Mouse (Mus musculus) kidney, postnatal 36 days (tissue): Measurements from ENCODE around the gene Qser1.

Source experiments
- DNase-seq, 2 experiments: peaks; one replicate each; pipeline ENCODE4 v3.0.0; 2021 to 2022; ENCODE audit warnings: mixed read lengths in 2 of 2

Qser1 gene

DNA sequence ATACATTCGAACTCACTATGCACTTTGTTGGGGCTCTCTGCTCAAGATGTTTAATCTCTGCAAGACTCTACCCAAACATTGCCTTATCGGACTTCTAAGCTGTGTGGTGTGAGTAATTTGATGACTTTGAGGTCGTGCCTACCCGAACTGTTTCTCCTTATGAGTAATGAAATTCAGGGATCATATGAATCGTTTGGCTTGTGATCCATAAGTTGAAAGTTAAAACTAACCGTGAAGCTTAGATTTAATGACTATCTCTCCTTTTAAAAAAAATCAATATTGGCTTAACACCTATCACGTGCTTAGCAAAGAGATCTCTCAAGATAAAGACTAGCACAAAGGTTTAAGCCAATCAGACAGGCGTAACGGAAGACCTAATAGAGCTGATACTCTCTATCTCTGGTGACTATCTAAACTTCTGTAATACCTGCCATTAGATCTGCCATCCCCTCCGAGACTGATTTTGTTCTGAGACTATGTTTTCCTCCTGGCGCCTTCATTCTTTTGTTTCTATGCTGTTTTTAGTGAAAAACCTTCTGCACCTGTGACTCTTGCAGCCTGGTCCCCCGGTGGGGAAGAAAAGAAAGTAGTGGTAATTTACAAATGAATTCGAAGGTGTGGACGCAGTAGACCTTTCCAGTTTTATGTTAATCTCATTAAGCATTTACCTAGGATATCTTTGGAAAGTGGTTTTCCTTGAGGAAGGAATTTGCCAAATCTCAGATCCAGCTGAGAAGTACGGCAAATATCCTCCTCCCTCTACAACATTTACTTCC is 1.2 kb upstream of the Qser1 start:
- DNase-seq = no peak

DNA sequence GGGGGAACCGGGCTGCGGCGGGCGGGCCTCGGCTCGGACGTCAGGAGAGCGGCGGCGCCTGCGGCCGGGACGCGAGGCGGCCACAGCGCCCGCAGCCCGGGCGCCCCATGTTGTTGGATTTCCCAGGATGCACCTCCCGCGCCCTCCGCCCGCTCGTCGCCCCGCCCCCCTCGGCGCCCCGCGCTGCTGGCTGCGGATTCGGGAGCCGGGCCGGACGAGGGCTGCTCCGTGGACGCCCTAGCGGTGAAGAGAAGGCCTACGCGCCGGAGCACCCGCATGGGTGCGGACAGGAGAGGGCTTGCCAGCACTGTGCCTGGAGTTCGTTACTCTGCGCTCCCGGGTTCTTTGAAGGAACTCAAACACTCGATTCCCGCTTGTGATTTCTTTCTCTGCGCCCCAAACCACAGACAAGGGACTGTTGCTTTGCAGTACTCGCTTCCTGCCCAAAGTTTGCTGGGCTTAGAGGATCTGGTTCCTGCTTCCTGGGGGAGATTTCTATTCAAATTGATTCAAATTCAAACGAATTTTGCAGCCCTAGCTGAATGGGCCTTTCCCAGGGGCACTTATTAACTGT is 393 bp upstream of the Qser1 start:
- DNase-seq = peak; percentile 93 to 96

- DNase-seq = peak; percentile 12 to 51
Measured at GRCm38 (mm10) chr2:104815561-104816370, 794 bp downstream of the Qser1 start.

- no peak for DNase-seq
Measured at GRCm38 (mm10) chr2:104814181-104814951, 2.2 kb downstream of the Qser1 start.

- DNase-seq = no peak
Measured at GRCm38 (mm10) chr2:104805435-104805834, 11.1 kb downstream of the Qser1 start.

DNA sequence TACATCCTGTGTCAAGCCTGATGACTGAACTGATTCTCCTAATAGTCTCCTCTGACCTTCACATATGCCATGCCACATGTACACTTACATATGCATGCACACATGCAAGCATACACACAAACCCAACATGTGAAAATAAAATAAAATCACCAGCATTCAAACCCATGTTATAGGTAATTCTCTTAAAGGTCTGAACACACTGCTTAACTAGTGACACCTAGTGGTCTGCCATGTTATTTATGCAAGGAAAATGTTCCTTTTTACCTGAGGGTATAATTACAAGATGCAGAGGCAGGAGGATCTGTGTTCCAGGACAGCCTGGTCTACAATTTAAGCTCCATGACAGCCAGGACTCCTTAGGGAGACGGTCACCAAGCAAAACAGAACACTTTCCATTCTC is 41.8 kb downstream of the Qser1 start:
- peak in 1 of 2 experiments; percentile 36 for DNase-seq

DNA sequence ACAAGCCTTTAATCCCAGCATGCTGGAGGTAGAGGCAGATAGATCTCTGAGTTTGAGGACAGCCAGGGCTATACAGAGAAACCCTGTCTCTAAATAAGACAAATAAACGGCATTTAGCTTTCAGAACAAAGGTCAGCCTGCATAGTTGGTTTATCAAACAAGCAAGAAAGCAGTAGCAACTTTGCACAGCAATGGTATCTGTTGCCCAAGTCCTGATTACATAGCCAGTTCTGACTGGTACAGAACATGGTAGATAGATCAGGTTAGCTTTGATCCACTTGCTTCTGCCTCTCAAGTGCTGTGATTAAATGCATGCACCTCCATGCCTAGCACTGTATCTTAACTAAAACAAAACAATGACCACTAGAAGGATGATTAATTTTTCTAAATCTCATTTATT is 47.9 kb downstream of the Qser1 start:
- no peak for DNase-seq

DNA sequence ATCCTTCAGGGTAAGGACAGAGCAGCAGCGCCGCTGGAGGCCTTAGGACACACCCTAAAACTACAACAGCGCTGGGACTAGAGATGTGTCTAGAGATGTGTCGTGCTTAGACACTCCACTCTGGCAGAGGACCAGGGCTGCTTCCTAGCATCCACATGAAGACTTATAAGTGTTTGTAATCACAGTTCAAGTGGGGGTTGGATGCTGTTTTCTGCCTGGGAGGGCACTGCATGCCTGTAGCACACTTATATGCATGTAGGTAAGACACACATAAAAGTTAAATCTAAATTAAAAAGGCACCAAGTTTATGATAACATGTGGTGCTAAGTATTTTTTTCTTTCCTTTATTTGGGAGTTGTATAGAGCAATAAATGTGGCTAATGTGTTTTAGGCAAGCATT is 52.5 kb downstream of the Qser1 start:
- no peak for DNase-seq

DNA sequence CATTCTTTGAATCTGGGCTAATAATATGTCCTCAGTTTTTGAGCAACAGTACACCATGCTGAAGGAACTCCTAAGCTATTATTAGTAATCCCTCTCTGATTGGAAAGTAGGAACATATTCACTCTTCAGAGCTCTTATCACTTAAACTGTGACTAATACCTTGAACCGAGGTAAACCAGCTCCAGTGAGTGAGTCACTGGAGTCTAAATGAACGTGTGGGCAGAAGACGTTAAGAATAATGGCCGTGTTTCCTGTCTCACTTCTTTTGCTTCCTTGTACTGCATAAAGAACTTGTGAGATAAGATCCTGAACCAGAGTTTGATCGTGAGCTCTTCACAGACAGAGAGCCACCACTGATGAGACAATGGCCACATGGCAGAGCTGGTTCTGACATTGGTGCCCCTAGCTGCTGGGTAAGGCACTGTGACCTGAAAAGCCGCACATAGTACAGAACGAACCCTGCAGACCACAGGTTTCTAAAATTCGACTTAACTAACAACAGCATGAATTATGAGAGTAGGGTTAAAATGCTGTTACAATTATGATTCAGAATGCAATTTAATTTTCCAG is 53.3 kb downstream of the Qser1 start:
- no peak for DNase-seq

DNA sequence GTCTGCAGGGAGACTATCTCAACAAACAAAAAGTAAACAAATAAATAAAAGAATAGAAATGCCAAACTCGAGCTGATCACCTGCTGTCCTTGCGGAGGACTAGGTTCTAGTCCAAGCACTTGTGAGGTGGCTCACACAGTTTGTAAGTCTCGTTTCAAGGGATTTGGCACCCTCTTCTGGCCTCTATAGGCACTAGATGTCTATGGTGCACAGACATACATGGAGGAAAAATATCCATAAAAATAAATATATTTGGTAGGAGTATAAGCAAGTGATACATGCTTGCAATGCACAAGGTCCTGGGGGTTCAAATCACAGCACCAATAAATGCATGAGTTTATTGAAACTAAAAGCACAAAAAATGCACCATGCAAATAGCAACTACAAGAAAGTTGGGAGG is 65.9 kb downstream of the Qser1 start:
- peak in 1 of 2 experiments; percentile 51 for DNase-seq

DNA sequence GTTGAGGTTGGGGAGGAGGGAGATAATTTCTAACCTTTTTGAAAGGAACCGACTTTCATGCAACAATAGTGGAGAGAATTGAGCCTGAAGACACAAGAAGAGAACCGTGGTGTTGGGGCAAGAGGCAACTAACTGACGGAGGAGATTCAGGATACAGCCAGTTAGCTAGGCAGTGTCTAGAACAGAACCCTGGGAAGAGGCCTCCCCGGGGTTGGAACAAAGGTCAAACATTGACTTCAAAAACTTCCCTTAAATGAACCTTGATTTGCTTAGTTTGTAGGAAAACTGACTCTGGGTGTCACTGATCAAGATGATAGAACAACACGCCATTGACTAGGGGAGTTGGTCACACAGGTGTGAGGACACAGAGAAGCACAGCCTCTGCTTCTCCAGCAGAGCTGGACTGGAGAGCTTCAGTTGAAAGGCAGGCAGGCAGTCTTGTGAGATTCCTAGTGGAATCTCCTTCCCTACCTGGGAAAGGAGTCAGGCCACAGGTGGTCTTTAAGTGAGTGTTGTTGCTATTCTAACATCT is 67.8 kb downstream of the Qser1 start:
- no peak for DNase-seq

DNA sequence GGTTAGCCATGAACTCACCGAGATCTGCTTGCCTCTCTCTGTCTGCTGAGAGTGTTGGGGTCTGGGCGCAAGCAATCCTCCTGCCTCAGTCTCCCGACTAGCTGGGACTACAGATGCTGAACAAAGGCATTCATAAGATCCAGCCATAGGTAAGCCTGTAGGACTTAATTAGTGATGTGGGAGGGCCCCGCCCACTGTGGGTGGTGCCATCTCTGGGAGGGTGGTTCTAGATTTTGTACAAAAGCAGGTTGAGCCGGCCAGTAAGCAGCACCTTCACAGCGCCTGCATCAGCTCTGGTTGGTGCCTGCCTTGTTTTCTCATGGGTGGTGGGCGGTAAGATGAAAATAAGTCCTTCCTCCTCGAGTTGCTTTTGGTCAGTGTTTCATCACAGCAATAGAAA is 70.3 kb downstream of the Qser1 start:
- peak in 1 of 2 experiments; percentile 40 for DNase-seq

DNA sequence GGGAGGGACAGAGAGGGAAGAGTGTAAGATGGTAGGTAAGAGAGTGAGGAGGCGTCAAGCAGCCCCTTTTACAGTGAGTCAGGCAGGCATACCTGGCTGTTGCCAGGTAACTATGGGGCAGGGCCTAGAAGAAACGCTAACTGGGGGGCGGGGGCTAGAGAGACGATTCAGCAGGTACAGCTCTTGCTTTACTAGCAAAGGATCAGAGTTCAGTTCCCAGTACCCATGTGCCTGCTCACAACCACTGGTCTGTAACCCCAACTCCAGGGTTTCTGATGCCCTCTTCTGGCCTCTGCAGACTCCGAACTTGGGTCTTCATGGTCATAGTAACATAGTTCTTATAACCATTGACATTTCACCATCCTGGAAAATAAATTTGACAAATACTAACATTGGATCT is 72.6 kb downstream of the Qser1 start:
- peak; percentile 59 to 71 for DNase-seq

- peak; percentile 62 to 75 for DNase-seq
Measured at GRCm38 (mm10) chr2:104743160-104743559, 73.4 kb downstream of the Qser1 start.

- peak; percentile 94 to 97 for DNase-seq
Measured at GRCm38 (mm10) chr2:104742741-104743064, 73.9 kb downstream of the Qser1 start, which contains the start of gene Depdc7. Depdc7 (minus strand) TSS chr2:104742878.

DNA sequence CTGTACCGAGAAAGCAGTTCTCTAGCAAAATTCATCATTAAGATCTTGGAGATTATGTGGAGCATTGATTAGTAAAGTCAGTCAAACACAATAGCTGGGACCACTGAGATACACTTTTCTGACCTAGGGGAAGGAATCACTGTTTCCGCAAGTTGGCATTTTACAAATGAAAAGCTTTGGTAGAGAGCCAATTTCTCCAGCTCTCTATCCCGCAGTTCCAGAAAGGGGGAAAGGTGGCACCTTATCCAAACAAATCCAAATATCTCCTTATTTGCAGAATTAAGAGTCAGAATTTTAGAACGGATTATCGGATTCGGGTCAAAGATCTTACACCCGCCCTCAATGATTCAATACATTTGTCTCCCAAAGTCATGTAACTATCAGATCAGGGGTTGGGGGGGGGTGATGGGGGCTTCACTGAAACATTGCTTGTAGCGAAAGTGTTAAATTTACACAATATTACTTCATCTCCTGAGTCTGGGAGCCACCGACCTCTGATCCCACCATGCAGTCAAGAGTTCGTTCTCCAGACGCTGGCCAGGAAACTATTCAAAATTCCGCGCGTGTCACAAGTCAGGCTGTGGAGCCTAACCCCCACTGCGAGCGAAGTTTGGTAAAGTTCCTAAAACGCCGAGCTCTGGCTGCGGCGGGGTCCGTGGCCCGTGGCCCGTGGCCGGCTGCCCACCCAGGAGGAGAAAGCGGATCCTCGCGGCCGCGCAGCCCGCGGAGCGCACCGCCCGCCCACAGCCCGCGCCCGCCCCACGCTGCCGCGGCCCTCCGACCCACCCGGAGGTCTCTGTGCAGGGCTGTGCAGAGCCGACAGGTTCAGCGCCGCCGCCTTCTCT is 74.4 kb downstream of the Qser1 start:
- DNase-seq = no peak

DNA sequence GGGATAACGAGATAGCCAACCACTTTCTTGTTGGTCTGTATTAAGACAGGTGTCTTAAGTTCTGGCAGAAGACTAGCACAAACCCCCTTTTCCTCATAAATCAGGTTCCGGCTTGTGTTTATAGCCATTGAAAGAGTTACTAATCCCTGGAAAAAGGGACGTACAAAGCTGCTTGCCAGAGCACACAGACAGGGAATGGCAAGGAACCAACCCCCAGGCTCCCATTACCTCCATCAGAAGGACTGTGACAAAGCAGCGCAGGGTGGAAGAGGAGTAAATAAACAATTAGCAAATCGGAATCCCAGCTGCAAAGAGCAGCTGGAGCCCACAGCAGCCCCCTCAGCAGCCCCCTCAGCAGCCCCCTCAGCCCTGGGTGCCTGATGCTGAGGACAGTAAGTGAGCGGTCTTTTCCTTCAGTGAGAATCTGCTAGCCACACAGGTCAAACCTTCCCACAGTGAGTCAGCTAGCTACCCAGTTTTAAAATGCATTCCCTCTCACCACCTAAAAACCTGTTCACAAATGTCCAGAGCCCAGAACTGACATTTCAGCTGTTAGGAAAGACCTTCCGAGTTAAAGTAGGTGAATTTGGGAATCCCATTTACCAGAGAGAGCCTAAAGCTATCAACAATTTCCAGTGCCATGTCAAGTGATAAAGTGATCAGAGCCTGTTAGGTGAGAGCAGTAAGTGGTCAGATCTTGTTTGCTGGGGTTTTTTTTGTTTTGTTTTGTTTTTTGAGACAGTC is 75.4 kb downstream of the Qser1 start:
- DNase-seq = no peak

GRCm38 (mm10) chr2:104740248-104740949 is 76.2 kb downstream of the Qser1 start:
- DNase-seq = no peak

DNA sequence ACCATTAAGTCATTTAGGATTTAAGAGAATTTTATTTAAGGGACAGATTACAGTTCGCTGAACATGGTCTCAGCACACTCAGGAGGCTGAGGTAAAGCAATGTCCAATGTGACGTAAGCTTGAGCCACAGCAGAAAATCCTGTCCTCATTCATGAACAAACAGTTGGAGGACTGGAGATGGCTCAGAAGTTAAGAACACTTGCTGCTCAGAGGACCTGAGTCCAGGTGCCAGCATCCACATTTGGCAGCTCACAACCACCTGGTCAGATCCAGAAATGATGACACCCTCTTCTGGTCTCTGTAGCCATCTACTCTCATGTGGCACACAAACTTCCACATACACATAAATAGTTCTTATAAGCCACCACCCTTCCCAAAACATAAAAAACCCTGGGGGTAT is 76.9 kb downstream of the Qser1 start:
- DNase-seq = no peak

- no peak for DNase-seq
Measured at GRCm38 (mm10) chr2:104736241-104736640, 80.3 kb downstream of the Qser1 start.
